Mouse (Mus musculus) T-helper 17 cell (primary cell): ENCODE measurements around the gene Rfc1.
"Not testable (repeated sequence)": the region's sequence is repeated elsewhere in the genome, so short reads cannot be mapped to it uniquely, and the experiment has no call there.

Experiments
- in situ Hi-C, 2 experiments: fragments of 300-600 bp; cut with MboI, MseI; formaldehyde crosslinking; loops; 1 replicate in 1 of 2; 2 replicates in 1 of 2; pipeline ENCODE4 v1.15.1; 2025; ENCODE audit warnings: high pct_unique_total_duplicates in 2 of 2

Rfc1 gene

DNA sequence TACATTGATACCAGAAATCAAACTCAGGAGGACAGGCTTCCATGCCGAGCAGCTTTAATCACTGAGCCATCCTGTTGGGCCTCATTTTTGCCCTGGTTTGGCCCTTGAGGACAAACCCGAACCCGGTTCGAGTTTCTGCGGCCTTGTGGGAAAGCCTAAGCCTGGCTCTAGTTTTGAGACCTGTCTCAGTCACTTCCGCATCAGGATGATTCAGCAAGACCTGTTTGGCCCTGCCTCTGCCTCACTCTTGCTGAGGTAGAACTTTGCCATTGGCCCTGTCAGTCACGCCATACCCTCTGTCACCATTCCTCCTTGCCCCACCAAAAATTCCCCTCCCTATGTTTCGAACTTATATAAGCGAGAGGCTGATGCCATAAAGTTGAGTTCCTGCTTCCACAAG is 35.3 kb downstream of the Rfc1 start:
- in situ Hi-C loops, result no loop called here

DNA sequence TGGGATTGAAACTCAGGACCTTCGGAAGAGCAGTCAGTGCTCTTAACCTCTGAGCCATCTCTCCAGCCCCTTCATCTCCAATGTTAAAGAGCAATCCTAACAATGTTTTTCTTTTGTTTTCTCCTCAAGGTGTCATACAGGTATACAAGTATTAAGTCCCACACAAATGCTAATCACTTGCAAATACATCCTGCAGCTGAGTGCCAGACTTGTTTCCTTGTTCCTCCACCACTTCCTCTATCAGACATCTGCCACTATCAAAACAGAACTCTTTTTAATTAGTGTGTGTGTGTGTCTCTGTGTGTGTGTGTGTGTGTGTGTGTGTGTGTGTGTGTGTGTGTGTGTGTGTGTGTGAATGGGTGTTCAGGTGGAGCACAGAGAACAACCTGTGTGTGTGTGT is 35.8 kb downstream of the Rfc1 start:
- in situ Hi-C loops, result not testable (repeated sequence)

GRCm38 (mm10) chr5:65298167-65298950 is 37.1 kb downstream of the Rfc1 start:
- in situ Hi-C loops, result no loop called here

GRCm38 (mm10) chr5:65294270-65294669 is 41.2 kb downstream of the Rfc1 start:
- in situ Hi-C loops, result no loop called here

- in situ Hi-C loops, result no loop called here
Measured at GRCm38 (mm10) chr5:65293627-65294026, 41.8 kb downstream of the Rfc1 start.

GRCm38 (mm10) chr5:65289009-65289408 is 46.5 kb downstream of the Rfc1 start:
- in situ Hi-C loops, result not testable (repeated sequence)

- in situ Hi-C loops, result no loop called here
Measured at GRCm38 (mm10) chr5:65287751-65288701, 47.4 kb downstream of the Rfc1 start.

- in situ Hi-C loops, result no loop called here
Measured at GRCm38 (mm10) chr5:65284171-65284570, 51.3 kb downstream of the Rfc1 start.

DNA sequence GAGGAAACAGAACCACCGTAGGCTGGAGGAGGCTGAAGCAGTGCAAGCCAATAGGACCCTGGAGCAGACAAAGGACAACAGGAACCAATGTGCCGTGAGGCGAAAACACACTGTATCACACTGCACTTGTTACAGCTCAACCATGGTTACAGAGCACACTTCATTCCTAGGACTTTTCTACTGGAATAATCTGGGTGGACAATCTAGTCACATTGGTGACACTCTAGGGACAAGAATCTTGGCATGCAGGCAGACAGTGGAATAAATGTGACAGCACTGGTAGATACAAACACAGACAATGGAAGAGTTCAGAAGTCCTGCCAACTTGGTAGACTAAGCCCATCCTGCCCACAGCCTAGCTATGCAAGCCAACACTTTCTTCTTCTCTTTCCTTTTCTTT is 54.3 kb downstream of the Rfc1 start:
- in situ Hi-C loops, result no loop called here

DNA sequence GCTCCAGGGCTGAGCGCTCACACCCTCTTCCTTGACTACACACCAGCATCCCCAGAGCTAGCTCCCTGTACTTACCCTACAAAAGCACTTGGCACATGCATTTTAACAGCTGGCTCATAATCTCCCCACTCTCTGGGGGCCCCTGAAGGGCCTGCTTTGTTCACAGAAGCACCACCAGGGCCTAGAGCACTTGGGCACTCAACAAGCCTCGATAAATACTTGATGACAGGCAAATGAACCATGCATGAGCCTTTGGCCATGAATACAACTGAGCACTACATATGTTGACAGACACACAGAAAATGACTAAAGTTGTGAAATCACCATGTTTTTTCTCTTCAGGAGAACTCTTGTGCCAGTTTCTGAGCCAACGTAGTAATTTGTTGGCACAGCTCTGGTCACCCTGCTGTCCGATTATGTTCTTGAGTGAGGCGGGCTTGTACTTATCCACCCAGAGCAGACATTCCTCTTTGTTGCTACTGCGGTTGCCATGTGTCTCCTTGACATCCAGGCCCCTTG is 56.3 kb downstream of the Rfc1 start:
- in situ Hi-C loops, result loop anchor here in 1 of 2 experiments (5.0 kb wide), 1 partner anchor 33 kb away; no protein-coding TSS in a partner anchor

GRCm38 (mm10) chr5:65273966-65274365 is 61.5 kb downstream of the Rfc1 start:
- in situ Hi-C loops, result no loop called here

GRCm38 (mm10) chr5:65257910-65258505 is 77.5 kb downstream of the Rfc1 start:
- in situ Hi-C loops, result no loop called here

- in situ Hi-C loops, result no loop called here
Measured at GRCm38 (mm10) chr5:65250185-65250855, 85.2 kb downstream of the Rfc1 start.

DNA sequence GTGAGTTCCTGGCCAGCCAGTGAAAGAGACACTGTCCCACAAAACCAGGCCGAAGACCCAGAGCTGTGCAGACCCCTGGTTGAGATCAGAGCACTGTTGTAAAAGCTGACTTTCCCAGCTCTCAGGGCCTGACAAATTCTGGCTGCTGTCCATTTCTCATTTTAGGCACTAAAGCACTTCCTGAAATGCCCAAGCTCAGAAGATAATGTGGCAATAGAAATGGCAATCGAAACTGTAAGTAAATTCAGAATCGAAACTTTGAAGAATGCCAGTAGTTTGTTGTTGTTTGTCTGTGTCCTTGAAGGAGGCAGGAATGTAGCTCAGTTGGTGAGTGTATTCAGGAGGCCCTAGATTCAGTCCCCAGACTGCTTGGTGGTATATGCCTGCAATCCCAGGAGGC is 88.2 kb downstream of the Rfc1 start:
- in situ Hi-C loops, result no loop called here

GRCm38 (mm10) chr5:65242740-65243139 is 92.7 kb downstream of the Rfc1 start:
- in situ Hi-C loops, result loop anchor here in 1 of 2 experiments (5.0 kb wide), 1 partner anchor 240 kb away; no protein-coding TSS in a partner anchor

- in situ Hi-C loops, result loop anchor here in 1 of 2 experiments (5.0 kb wide), 1 partner anchor 344 kb away; no protein-coding TSS in a partner anchor
Measured at GRCm38 (mm10) chr5:65231289-65232003, 104.0 kb downstream of the Rfc1 start.

- in situ Hi-C loops, result no loop called here
Measured at GRCm38 (mm10) chr5:65224056-65224455, 111.4 kb downstream of the Rfc1 start.

GRCm38 (mm10) chr5:65221037-65221436 is 114.4 kb downstream of the Rfc1 start:
- in situ Hi-C loops, result no loop called here

DNA sequence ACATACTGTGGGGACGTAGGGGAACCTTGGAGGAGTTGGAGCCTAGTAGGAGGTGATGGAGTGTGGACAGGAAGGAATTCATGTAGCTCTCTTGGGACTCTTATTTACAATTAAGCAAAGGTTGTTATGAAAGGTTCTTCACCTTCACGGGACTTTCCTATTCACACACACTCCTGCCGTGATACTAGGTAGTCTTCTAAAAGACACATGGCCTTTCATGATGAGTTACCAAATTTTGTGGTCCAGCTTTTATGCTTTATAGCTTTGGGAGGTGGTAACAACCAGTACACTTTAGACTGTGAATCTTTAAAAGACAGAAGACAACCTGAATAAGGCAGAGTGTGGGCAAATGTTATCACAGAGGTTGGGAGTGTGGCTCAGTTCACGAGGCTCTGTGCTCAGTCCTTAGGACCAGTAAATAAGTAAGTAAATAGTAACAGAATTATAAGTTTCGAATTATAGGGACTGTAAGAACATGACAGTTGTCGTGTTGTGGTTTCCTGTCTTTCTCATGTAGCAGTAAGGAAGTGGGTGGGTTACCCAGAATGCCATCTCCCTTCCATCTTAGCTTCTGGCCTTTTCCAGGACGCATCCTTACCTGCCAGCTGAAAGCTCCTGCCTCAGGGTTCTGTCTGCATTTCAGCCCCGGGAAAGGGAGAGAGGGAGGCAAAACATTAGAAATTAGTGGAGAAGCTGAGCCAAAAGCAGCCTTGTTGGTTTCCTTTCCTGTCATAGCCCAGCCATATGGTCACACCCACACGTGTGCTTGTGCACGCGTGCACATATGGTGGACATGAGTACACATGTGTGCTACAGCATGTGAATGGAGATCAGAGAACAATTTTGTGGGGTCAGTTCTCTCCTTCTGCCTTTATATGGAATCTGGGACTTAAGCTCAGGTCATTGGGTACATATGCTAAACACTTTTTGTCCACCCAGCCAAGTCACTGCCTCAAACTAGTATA is 117.9 kb downstream of the Rfc1 start:
- in situ Hi-C loops, result no loop called here
